ENCODE assay signal across 40 mouse cellular contexts in genomic region chr7:140135106-140135770, GRCm38 (mm10). TPM values are rescaled to one million over a fixed set of nuclear protein-coding genes. Genes with fewer than 3 reads are reported as not detected.
DNase-seq lines count a peak whose midpoint lies in the region; ATAC-seq and TF ChIP-seq lines count a peak whose summit lies in the region.
"Had no signal": no experiment of that assay in that cellular context is flagged by ENCODE, and none has a peak within 500 bp of the region (broad histone marks: within the 10 kb centered on the region; RNA-seq: fewer than 3 reads in every experiment).

No protein-coding gene starts in this region.

- peak; percentile 7; the same call in 1 of the 2 replicates for ATAC-seq in megakaryocyte progenitor cell, adult 5-6 weeks (replicated peaks; ENCODE audit: poor library complexity)
- ATAC-seq: forebrain, embryonic 13.5 days; intestine, embryonic 16.5 days; liver, embryonic 12.5 days; liver, postnatal 0 days; lung, postnatal 0 days; midbrain, embryonic 16.5 days had no signal

- H3K4me3 ChIP-seq in bone marrow, adult 2 months (replicated peaks; ENCODE audit: control insufficient read depth, low read depth, low read length): no peak overlapping the region
- H3K4me3 ChIP-seq in lung, adult 2 months (replicated peaks; ENCODE audit: extremely low read depth, low read depth, low read length): no peak overlapping the region
- H3K4me3 ChIP-seq: embryonic facial prominence, embryonic 10.5 days; embryonic facial prominence, embryonic 15.5 days; forebrain, embryonic 13.5 days; hindbrain, embryonic 12.5 days; liver, embryonic 12.5 days; myocyte; neural tube, embryonic 12.5 days had no signal

- 57% methylated on average over 5 of the region's 5 CpGs for WGBS in bone marrow, adult 2 months
- WGBS in lung, adult 2 months: 87% methylated on average over 5 of the region's 5 CpGs

- H3K27ac ChIP-seq in bone marrow, adult 2 months (ENCODE audit: control insufficient read depth, insufficient read depth, low read depth, low read length, poor library complexity): peak overlapping the region; percentile 42; the same call in 1 of the 2 replicates
- H3K27ac ChIP-seq: embryonic facial prominence, embryonic 10.5 days; embryonic facial prominence, embryonic 15.5 days; forebrain, embryonic 13.5 days; hindbrain, embryonic 12.5 days; liver, embryonic 12.5 days; neural tube, embryonic 12.5 days had no signal

- no peak for TF ChIP-seq POLR2A in bone marrow, adult 2 months (IDR thresholded peaks at IDR 0.05; ENCODE audit: borderline replicate concordance, control insufficient read depth, low read depth, low read length)
- TF ChIP-seq POLR2A in lung, adult 2 months (IDR thresholded peaks at IDR 0.05; ENCODE audit: borderline replicate concordance, extremely low read depth, low read depth, low read length): no peak

- peak; percentile 47 to 61 for DNase-seq in urinary bladder, postnatal 36 days (ENCODE audit: low spot score in 2 of 2)
- DNase-seq in urinary bladder, postnatal 10 days (ENCODE audit: low spot score): no peak
- no peak for DNase-seq in lung, postnatal 36 days
- no peak for DNase-seq in lung, adult 2 months
- DNase-seq: cerebellum, adult 18-20 months; cerebellum, postnatal 14 days; gastrocnemius, postnatal 10 days; heart, adult 11 months; heart, postnatal 36 days; kidney, adult 8-10 months; kidney, postnatal 10 days; layer of hippocampus, postnatal 36 days; left cerebral cortex, postnatal 4 days; liver, postnatal 0 days; right cerebral cortex, adult 18-20 months; thymus, postnatal 14 days had no signal

- no peak for TF ChIP-seq CTCF in bone marrow, adult 2 months (IDR thresholded peaks at IDR 0.05; ENCODE audit: control insufficient read depth, insufficient read depth, low read length)
- TF ChIP-seq CTCF in lung, adult 2 months (IDR thresholded peaks at IDR 0.05; ENCODE audit: insufficient read depth, low read length): no peak

- peaks cover 3% of the 10 kb centered on the region; the same call in 1 of the 2 replicates for H3K4me1 ChIP-seq in bone marrow, adult 2 months (ENCODE audit: control insufficient read depth, insufficient read depth, low read length)
- H3K4me1 ChIP-seq in lung, adult 2 months (ENCODE audit: control insufficient read depth, insufficient read depth, low read length): peaks cover 5% of the 10 kb centered on the region; the same call in 1 of the 2 replicates

RNA-seq across cellular contexts. Expression of gene Mtg1, which starts 2.1 kb away (rescaled TPM):
- polyA plus RNA-seq in bone marrow, adult 2 months (2011; ENCODE audit: insufficient read depth, insufficient read length, low replicate concordance, missing spikeins): 16.8 and 20.2 TPM in 2 replicates
- 23.8 and 29.2 TPM in 2 replicates for total RNA-seq in megakaryocyte progenitor cell, adult 5-6 weeks (2015)
- total RNA-seq in megakaryocyte progenitor cell, adult 5-6 weeks (2017): 10.4 and 11.4 TPM in 2 replicates
- polyA plus RNA-seq in lung, adult 2 months (2012; rRNA removed): 14.7 and 18.2 TPM in 2 replicates

RNA-seq across cellular contexts. Expression of gene Echs1, which starts 19.0 kb away (rescaled TPM):
- 15.5 and 25.8 TPM in 2 replicates for polyA plus RNA-seq in bone marrow, adult 2 months (2011; ENCODE audit: insufficient read depth, insufficient read length, low replicate concordance, missing spikeins)
- 108 and 109 TPM in 2 replicates for total RNA-seq in megakaryocyte progenitor cell, adult 5-6 weeks (2015)
- 95.5 and 147 TPM in 2 replicates for total RNA-seq in megakaryocyte progenitor cell, adult 5-6 weeks (2017)
- polyA plus RNA-seq in lung, adult 2 months (2012; rRNA removed): 62.4 and 71.8 TPM in 2 replicates

RNA-seq across cellular contexts. Expression of gene Sprn, which starts 19.4 kb away (rescaled TPM):
- polyA plus RNA-seq in bone marrow, adult 2 months (2011; ENCODE audit: insufficient read depth, insufficient read length, low replicate concordance, missing spikeins): not detected in 2 replicates
- total RNA-seq in megakaryocyte progenitor cell, adult 5-6 weeks (2015): not detected in 2 replicates
- total RNA-seq in megakaryocyte progenitor cell, adult 5-6 weeks (2017): not detected in 2 replicates
- polyA plus RNA-seq in lung, adult 2 months (2012; rRNA removed): 0.25 and 0.27 TPM in 2 replicates
- total RNA-seq: CH12.LX had no signal
- polyA plus RNA-seq: C2C12; liver, embryonic 12.5 days; myocyte had no signal

RNA-seq across cellular contexts. Expression of gene Paox, which starts 19.6 kb away (rescaled TPM):
- 9.4 and 11.6 TPM in 2 replicates for polyA plus RNA-seq in bone marrow, adult 2 months (2011; ENCODE audit: insufficient read depth, insufficient read length, low replicate concordance, missing spikeins)
- total RNA-seq in megakaryocyte progenitor cell, adult 5-6 weeks (2015): 26.1 and 31.7 TPM in 2 replicates
- total RNA-seq in megakaryocyte progenitor cell, adult 5-6 weeks (2017): 15.7 and 23.4 TPM in 2 replicates
- 6.7 and 11.2 TPM in 2 replicates for polyA plus RNA-seq in lung, adult 2 months (2012; rRNA removed)

RNA-seq across cellular contexts. Expression of gene Olfr522, which starts 29.3 kb away (rescaled TPM):
- polyA plus RNA-seq in bone marrow, adult 2 months (2011; ENCODE audit: insufficient read depth, insufficient read length, low replicate concordance, missing spikeins): not detected in 2 replicates
- total RNA-seq in megakaryocyte progenitor cell, adult 5-6 weeks (2015): not detected in 2 replicates
- total RNA-seq in megakaryocyte progenitor cell, adult 5-6 weeks (2017): not detected in 2 replicates
- polyA plus RNA-seq in lung, adult 2 months (2012; rRNA removed): not detected in 2 replicates
- total RNA-seq: CH12.LX; ES-E14; gastrocnemius, postnatal 10 days; heart, postnatal 36 days; layer of hippocampus, postnatal 36 days; left cerebral cortex, postnatal 4 days had no signal
- polyA plus RNA-seq: brain, embryonic 14.5 days; C2C12; cortical plate, adult 2 months; embryonic facial prominence, embryonic 10.5 days; forebrain, embryonic 13.5 days; heart, embryonic 11.5 days; heart, embryonic 16.5 days; hindbrain, embryonic 12.5 days; intestine, embryonic 16.5 days; large intestine, adult 2 months; limb, embryonic 14.5 days; liver, embryonic 12.5 days; liver, postnatal 0 days; lung, postnatal 0 days; midbrain, embryonic 11.5 days; midbrain, embryonic 16.5 days; myocyte; neural tube, embryonic 12.5 days; stomach, embryonic 14.5 days; urinary bladder, adult 2 months had no signal

Comparison
In these comparisons a context has a peak if more than half of its experiments do, and no peak if none do; other contexts are left out.
1. DNase-seq: peak in urinary bladder, postnatal 36 days (2 of 2); none in urinary bladder, postnatal 10 days (single experiment), lung, postnatal 36 days (single experiment) and lung, adult 2 months (single experiment).